ENCODE assay signal across 21 mouse cellular contexts in the genomic region with DNA sequence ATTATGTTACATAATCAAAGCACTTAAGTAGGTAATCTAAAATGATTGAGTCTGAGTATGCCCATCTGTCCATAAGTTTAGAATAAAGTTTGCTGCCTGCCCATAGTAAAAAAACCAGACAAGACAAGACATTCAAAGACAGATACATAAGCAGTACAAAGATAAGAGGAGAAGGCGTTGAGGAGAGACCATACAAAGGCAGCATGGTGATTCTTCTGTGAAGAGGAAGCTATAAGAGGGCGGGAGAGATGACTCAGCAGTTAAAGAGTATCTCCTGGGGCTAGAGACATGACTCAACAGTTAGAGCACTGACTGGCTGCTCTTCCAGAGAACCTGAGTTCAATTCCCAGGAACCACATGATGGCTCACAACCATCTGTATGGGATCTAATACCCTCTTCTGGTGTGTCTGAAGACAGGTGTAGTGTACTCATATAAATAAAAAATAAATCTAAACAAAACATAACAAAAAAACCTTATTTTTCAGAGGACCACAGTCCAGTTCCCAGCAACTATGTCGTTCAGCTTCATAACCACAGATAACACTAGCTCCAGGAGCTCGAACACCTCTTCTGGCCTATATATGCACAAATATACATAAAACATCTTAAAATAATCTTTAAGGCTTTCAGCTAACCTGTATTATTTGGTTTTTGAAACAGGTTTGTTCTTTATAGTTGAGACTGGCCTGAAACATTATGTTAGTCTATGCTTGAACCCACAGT. TPM values are rescaled to one million over a fixed set of nuclear protein-coding genes. Genes with fewer than 3 reads are reported as not detected.
DNase-seq lines count a peak whose midpoint lies in the region; ATAC-seq lines count a peak whose summit lies in the region.
"Had no signal": no experiment of that assay in that cellular context is flagged by ENCODE, and none has a peak within 500 bp of the region (broad histone marks: within the 10 kb centered on the region; RNA-seq: fewer than 3 reads in every experiment).

No protein-coding gene starts in this region.

- intact Hi-C loops in heart, postnatal 36 days (cut with DNase I): no loop called here

- DNase-seq in heart, postnatal 36 days: no peak
- peak; percentile 72 for DNase-seq in R1 (ENCODE audit: low read depth, low spot score)
- no peak for DNase-seq in thymus, postnatal 25 days
- DNase-seq in midbrain, embryonic 10.5 days (ENCODE audit: low spot score): no peak
- no peak for DNase-seq in right cerebral cortex, postnatal 25 days
- DNase-seq: cerebellum, adult 9-10 months; gastrocnemius, postnatal 10 days; layer of hippocampus, adult 9-11 months; lung, postnatal 14 days; thymus, postnatal 4 days had no signal

- no peaks in the 10 kb centered on the region for H3K4me1 ChIP-seq in heart, embryonic 13.5 days
- no peaks in the 10 kb centered on the region for H3K4me1 ChIP-seq in midbrain, embryonic 10.5 days
- H3K4me1 ChIP-seq: embryonic facial prominence, embryonic 15.5 days; forebrain, embryonic 15.5 days; kidney, embryonic 15.5 days; limb, embryonic 12.5 days had no signal

- no peaks in the 10 kb centered on the region for H3K9me3 ChIP-seq in heart, embryonic 13.5 days
- H3K9me3 ChIP-seq in midbrain, embryonic 10.5 days (replicated peaks): no peaks in the 10 kb centered on the region
- H3K9me3 ChIP-seq: embryonic facial prominence, embryonic 15.5 days; forebrain, embryonic 15.5 days; kidney, embryonic 15.5 days; limb, embryonic 12.5 days had no signal

- peak; percentile 83; the same call in 1 of the 2 replicates for ATAC-seq in heart, embryonic 13.5 days (ENCODE audit: extremely low read depth, insufficient number of reproducible peaks, low FRiP score, low TSS enrichment)
- ATAC-seq in erythroblast, adult 5-6 weeks (replicated peaks; ENCODE audit: low FRiP score, poor library complexity, severe bottlenecking): peak; percentile 93
- peak; percentile 47; the same call in 1 of the 2 replicates for ATAC-seq in megakaryocyte, adult 5-6 weeks (ENCODE audit: poor library complexity, severe bottlenecking)
- ATAC-seq: forebrain, embryonic 15.5 days; hindbrain, postnatal 0 days had no signal

- H3K4me2 ChIP-seq in heart, embryonic 13.5 days: no peak overlapping the region
- H3K4me2 ChIP-seq: embryonic facial prominence, embryonic 15.5 days; forebrain, embryonic 15.5 days; kidney, embryonic 15.5 days; limb, embryonic 12.5 days had no signal

- no peak overlapping the region for H3K4me3 ChIP-seq in heart, embryonic 13.5 days
- H3K4me3 ChIP-seq in midbrain, embryonic 10.5 days: no peak overlapping the region
- H3K4me3 ChIP-seq: embryonic facial prominence, embryonic 15.5 days; forebrain, embryonic 15.5 days; kidney, embryonic 15.5 days; limb, embryonic 12.5 days had no signal

- 83% methylated on average over 4 of the region's 4 CpGs for WGBS in heart, embryonic 13.5 days
- WGBS in midbrain, embryonic 10.5 days: 87% methylated on average over 4 of the region's 4 CpGs

- peaks cover 98% of the 10 kb centered on the region for H3K36me3 ChIP-seq in heart, embryonic 13.5 days
- peaks cover 98% of the 10 kb centered on the region for H3K36me3 ChIP-seq in midbrain, embryonic 10.5 days

- no peak overlapping the region for H3K9ac ChIP-seq in heart, embryonic 13.5 days
- H3K9ac ChIP-seq: embryonic facial prominence, embryonic 15.5 days; forebrain, embryonic 15.5 days; kidney, embryonic 15.5 days; limb, embryonic 12.5 days had no signal

- H3K27ac ChIP-seq in heart, embryonic 13.5 days (replicated peaks): no peak overlapping the region
- H3K27ac ChIP-seq in midbrain, embryonic 10.5 days (replicated peaks): no peak overlapping the region
- H3K27ac ChIP-seq: embryonic facial prominence, embryonic 15.5 days; forebrain, embryonic 15.5 days; hindbrain, postnatal 0 days; kidney, embryonic 15.5 days; limb, embryonic 12.5 days had no signal

- H3K27me3 ChIP-seq in heart, embryonic 13.5 days (replicated peaks): no peaks in the 10 kb centered on the region
- H3K27me3 ChIP-seq in midbrain, embryonic 10.5 days (ENCODE audit: low read depth, poor library complexity, severe bottlenecking): no peaks in the 10 kb centered on the region
- H3K27me3 ChIP-seq: embryonic facial prominence, embryonic 15.5 days; forebrain, embryonic 15.5 days; kidney, embryonic 15.5 days; limb, embryonic 12.5 days had no signal

RNA-seq across cellular contexts. Expression of a gene that starts 16.0 kb away (rescaled TPM):
- 16.0 and 17.0 TPM in 2 replicates for polyA plus RNA-seq in heart, embryonic 13.5 days (2015; fragmentation: Nextera tagmentation; extraction: Ambion mirVana)
- 10 to 100 TPM; 26.3 to 27.3 TPM for total RNA-seq in heart, postnatal 36 days (2021)
- 8.5 and 8.8 TPM in 2 replicates for total RNA-seq in erythroblast, adult 5-6 weeks (2015; ENCODE audit: low replicate concordance)
- 2.4 and 3.9 TPM in 2 replicates for total RNA-seq in erythroblast, adult 5-6 weeks (2017; ENCODE audit: low replicate concordance)
- total RNA-seq in megakaryocyte, adult 5-6 weeks (2015): 45.5 and 48.7 TPM in 2 replicates
- total RNA-seq in megakaryocyte, adult 5-6 weeks (2017): 20.3 and 26.1 TPM in 2 replicates
- 23.5 and 24.3 TPM in 2 replicates for polyA plus RNA-seq in midbrain, embryonic 10.5 days (2016; fragmentation: Nextera tagmentation; extraction: Ambion mirVana)

RNA-seq across cellular contexts. Expression of a gene that starts 37.6 kb away (rescaled TPM):
- 4.2 and 4.8 TPM in 2 replicates for polyA plus RNA-seq in heart, embryonic 13.5 days (2015; fragmentation: Nextera tagmentation; extraction: Ambion mirVana)
- 100 to 1,000 TPM; 102 to 106 TPM for total RNA-seq in heart, postnatal 36 days (2021)
- total RNA-seq in erythroblast, adult 5-6 weeks (2015; ENCODE audit: low replicate concordance): 7.1 and 10.6 TPM in 2 replicates
- total RNA-seq in erythroblast, adult 5-6 weeks (2017; ENCODE audit: low replicate concordance): 12.7 and 14.8 TPM in 2 replicates
- 35.0 and 36.9 TPM in 2 replicates for total RNA-seq in megakaryocyte, adult 5-6 weeks (2015)
- 42.6 and 43.3 TPM in 2 replicates for total RNA-seq in megakaryocyte, adult 5-6 weeks (2017)
- 2.7 and 2.9 TPM in 2 replicates for polyA plus RNA-seq in midbrain, embryonic 10.5 days (2016; fragmentation: Nextera tagmentation; extraction: Ambion mirVana)

RNA-seq across cellular contexts. Expression of a gene that starts 41.8 kb away (rescaled TPM):
- not detected in 2 replicates for polyA plus RNA-seq in heart, embryonic 13.5 days (2015; fragmentation: Nextera tagmentation; extraction: Ambion mirVana)
- total RNA-seq in heart, postnatal 36 days (2021): not detected
- total RNA-seq in erythroblast, adult 5-6 weeks (2015; ENCODE audit: low replicate concordance): not detected in 2 replicates
- not detected in 2 replicates for total RNA-seq in erythroblast, adult 5-6 weeks (2017; ENCODE audit: low replicate concordance)
- not detected in 2 replicates for total RNA-seq in megakaryocyte, adult 5-6 weeks (2015)
- not detected in 2 replicates for total RNA-seq in megakaryocyte, adult 5-6 weeks (2017)
- polyA plus RNA-seq in midbrain, embryonic 10.5 days (2016; fragmentation: Nextera tagmentation; extraction: Ambion mirVana): not detected in 2 replicates
- total RNA-seq: adrenal gland, postnatal 4 days; gastrocnemius, postnatal 10 days; hindbrain, postnatal 0 days had no signal
- polyA plus RNA-seq: embryonic facial prominence, embryonic 15.5 days; forebrain, embryonic 15.5 days; hindbrain, postnatal 0 days; limb, embryonic 12.5 days had no signal

RNA-seq across cellular contexts. Expression of a gene that starts 53.3 kb away (rescaled TPM):
- polyA plus RNA-seq in heart, embryonic 13.5 days (2015; fragmentation: Nextera tagmentation; extraction: Ambion mirVana): not detected in 2 replicates
- not detected for total RNA-seq in heart, postnatal 36 days (2021)
- total RNA-seq in erythroblast, adult 5-6 weeks (2015; ENCODE audit: low replicate concordance): not detected in 2 replicates
- not detected in 2 replicates for total RNA-seq in erythroblast, adult 5-6 weeks (2017; ENCODE audit: low replicate concordance)
- not detected in 2 replicates for total RNA-seq in megakaryocyte, adult 5-6 weeks (2015)
- total RNA-seq in megakaryocyte, adult 5-6 weeks (2017): not detected in 2 replicates
- polyA plus RNA-seq in midbrain, embryonic 10.5 days (2016; fragmentation: Nextera tagmentation; extraction: Ambion mirVana): not detected in 2 replicates
- total RNA-seq: adrenal gland, postnatal 4 days; gastrocnemius, postnatal 10 days; hindbrain, postnatal 0 days had no signal
- polyA plus RNA-seq: embryonic facial prominence, embryonic 15.5 days; forebrain, embryonic 15.5 days; heart, postnatal 0 days; hindbrain, postnatal 0 days; kidney, embryonic 15.5 days; limb, embryonic 12.5 days; neural tube, embryonic 14.5 days had no signal
